Mouse (Mus musculus): ENCODE measurements at regions not wholly inside any gene's neighbourhood (a gene's known extent, or its start where the extent isn't known, plus 50 kb on each side); places are given as distances from the start of the nearest gene placed in this dataset.
A peak's percentile ranks its signal among the peaks of the same experiment; 100 is the strongest.

GRCm38 (mm10) chr13:43913476-43913875 lies 128.9 kb downstream of the Cd83 start:
- no peak for DNase-seq (ENCODE audit: low spot score in 2 of 2)

DNA sequence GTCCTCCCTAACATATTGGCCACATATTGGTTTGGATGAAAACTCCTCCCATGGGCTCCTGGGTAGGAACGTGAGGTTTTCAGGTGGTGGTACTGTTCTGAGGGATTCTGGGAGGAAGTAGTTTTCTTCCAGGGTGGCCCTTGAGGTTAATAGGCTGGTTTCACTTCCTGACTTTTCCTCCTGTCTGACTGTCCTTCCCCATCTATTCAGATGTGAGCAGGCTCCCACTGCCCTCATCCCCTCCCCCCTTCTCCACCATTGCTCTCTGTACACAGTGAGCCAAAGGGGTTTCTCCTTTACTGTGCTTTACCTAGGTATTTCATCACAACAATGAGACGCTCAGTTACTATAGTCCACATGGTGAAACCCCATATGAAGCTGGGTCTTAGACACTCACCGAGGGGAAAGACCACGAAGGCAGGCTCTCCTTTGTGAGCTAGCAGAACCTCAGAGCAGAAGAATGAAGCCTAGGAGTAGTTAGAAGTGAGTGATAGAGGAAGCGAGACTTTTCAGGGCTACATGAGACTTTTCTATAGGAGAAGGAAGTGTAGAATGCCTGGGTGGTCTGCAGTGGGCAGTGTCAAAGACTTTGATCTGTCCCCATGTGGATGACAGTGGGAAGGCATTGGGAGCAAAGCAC lies 135.3 kb downstream of the Cd83 start:
- DNase-seq (ENCODE audit: low spot score in 2 of 2) = no peak

DNA sequence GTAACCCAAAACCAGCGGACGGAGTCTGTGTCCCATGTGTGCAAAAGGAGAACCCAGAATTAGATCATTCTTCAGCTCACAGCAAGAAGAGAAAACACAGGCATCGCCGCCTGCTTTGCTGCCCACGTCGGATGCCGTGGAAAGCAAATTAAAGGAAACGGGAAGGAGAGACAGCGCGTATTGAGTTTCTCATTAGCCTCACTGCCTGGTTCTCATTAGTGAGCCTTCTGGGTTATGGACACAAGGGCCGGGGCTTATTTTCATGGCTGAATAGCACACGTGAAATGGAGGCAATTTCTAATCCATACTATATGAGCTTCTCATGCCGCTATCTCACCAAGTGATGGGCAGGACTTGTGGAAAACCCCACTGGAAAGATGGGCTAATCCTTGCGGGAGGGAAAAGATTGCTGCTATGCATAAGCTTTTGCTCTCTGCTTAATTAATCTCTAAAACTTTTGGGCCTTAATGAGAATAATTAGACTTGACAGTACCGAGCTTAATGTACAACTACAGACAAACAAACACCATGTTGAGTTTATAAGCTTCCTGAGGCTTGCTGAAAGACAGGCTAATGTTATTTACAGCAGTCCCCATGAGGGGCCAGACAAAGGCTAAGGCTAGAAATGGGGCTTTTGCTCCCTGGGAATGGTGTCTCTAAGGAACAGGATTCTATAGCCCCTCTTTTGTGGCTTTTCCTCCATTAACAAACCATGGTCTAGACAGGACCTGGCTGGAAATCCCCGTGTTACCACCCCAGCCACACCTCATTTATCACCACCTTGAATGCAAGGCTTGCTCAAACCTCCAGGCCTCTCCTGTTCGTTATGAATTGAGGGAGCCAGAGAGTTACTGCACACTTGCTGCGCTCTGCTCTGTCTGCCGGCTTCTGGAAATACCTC lies 145.8 kb downstream of the Cd83 start:
- no peak for DNase-seq (ENCODE audit: low spot score in 2 of 2)

DNA sequence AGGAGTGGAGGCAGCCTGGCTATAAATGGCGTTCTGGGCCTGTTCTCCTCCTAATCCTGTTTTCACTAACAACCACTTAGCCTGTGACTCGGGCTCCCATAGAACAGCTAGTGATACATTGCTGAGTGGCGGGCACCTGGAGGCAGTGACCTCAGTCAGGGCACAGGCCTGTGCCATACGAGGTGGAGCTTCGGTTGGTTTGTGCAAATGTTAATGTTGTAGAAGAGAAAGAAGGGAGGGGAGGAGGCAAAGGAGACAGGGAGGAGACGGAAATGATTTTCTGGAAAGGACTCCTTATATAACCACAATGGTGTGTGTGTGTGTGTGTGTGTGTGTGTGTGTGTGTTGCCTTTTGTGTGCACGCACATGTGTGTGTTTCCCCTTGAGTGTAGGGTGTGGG lies 148.4 kb downstream of the Cd83 start:
- DNase-seq (ENCODE audit: low spot score in 2 of 2) = no peak

DNA sequence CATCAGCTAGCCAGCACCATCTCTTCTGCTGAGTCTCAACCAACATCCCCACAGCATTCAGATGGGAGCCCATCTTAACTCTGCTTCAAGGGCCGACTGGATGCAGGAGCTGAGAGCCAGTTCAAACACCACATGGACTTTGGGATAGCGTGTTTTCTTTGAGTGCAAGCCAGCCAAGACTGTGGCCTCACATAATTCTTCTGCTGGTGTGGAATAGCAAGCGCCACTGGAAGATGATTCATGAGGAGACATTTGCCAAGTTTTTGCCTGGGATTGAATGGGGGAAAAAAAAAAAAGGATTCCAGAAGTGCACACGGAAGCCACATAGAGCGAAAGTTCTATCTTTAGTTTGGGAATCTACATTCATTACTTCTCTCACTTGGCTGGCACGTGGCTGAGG lies 150.7 kb downstream of the Cd83 start:
- no peak for DNase-seq (ENCODE audit: low spot score in 2 of 2)

- DNase-seq (ENCODE audit: low spot score in 2 of 2) = no peak
Observed at GRCm38 (mm10) chr13:43936504-43936903, 151.9 kb downstream of the Cd83 start.

DNA sequence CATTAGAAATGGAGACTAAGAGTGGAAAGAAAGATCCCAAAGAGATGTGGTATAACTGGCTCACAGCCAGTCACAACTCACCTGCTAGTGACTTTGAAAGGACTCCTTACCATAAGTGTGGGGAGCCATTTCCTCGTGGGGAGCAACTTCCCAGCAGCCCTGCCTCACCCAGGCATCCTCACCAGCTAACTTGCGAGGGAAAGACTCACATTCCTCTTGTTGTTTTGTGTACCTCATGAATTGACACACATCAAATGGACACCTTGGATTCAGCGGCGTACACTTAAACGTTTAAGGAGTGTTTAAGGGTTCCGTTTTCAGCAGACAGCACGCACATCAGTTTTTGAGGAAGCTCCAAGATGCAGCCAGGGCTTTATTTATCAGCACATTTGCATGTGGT lies 154.0 kb downstream of the Cd83 start:
- DNase-seq (ENCODE audit: low spot score in 2 of 2) = no peak

GRCm38 (mm10) chr13:43939375-43939774 lies 154.8 kb downstream of the Cd83 start:
- no peak for DNase-seq (ENCODE audit: low spot score in 2 of 2)

DNA sequence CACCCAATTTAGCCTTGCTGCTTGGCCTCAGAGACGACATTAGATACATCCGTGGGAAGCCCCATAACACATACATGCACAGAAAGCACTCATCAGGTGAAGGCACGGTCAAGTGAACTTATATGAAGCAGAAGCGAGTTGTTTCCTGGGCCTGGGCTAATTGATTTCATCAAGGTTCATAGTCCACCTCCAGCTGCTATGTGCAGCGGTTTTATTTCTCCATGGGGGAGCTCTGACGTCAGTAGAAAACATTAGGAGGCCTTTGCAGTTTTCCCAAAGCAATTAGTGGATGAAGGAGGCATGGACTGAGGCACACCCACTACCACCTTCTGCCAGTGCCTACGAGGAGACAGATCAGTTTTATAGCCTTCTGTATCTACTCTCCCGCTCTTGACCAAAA lies 157.2 kb downstream of the Cd83 start:
- no peak for DNase-seq (ENCODE audit: low spot score in 2 of 2)

DNA sequence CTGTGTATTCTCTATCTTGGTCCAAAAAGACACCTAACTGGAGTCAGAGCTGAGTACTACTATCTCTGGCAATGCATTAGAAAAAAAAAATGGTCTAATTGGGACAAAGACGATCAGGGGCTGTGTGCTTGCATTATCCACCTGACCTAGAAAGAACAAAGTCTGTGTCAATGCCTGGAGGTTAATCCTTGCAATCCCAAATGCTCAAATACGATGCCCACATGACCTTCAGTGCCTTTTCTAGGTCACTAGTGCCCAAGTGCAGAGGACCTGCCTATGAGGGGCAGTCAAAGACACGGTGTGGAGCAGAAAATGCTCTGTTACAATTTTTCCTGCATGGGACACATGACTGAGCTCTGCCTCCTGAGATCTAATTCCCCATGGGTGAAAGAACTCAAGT lies 164.0 kb downstream of the Cd83 start:
- no peak for DNase-seq (ENCODE audit: low spot score in 2 of 2)

DNA sequence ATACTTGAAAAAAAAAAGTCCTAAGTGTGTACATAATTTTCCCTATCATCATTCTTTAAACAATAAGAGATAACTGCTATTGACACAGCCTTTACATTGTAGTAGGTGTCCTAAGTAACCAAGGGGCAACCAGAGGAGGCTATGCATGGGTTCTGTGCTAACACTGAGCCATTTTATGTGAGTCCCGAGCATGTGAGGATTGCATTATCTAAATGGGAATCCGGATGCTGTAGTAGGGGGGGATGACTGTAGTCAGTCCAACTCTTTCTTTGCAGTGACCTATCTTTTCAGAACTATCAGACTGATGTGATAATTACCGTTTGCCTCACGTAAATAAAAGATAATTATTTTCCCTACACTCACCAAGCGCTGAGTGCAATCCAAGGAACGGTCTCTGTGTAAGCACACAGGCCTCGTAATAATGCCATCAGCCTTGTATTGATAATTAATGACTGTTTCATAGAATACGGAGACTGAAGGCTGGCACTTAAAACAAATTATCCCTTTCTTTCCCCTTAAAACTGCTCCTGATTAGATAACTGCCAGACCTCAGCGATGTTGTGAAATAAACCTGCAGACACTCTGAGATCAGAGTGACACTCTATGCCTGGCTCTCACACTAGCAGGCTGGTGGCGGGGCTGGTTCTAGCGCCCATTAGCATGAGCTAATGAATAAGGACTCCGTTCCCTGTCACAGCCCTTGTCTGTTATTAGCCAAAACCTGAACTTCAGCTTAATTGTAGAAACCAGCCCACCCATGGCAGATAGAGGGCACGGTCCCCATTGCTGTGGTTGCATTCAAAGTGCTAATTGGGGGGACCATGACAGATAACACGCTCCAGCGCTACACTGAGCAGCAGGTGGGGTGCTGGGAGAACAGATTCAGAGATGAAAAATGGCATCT lies 165.4 kb downstream of the Cd83 start:
- no peak for DNase-seq (ENCODE audit: low spot score in 2 of 2)

DNA sequence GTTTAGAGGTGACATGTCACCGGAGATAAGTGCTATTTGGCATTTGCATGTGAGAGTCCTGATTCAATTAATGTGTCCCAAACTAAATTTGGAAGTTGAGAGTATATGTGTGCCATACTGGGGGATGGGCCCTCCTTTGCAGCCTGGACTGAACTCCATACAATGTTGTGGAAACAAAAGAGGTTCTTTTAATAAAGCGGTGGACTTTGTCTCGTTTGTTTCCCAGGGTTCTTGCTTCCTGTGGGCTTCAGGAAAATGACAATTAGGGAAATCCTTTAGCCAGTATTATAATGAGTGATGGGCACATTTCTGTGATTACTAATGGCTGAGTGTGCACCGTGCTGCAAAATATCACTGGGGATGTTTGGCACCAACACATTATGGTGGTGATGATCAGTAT lies 167.9 kb downstream of the Cd83 start:
- DNase-seq (ENCODE audit: low spot score in 2 of 2) = no peak

DNA sequence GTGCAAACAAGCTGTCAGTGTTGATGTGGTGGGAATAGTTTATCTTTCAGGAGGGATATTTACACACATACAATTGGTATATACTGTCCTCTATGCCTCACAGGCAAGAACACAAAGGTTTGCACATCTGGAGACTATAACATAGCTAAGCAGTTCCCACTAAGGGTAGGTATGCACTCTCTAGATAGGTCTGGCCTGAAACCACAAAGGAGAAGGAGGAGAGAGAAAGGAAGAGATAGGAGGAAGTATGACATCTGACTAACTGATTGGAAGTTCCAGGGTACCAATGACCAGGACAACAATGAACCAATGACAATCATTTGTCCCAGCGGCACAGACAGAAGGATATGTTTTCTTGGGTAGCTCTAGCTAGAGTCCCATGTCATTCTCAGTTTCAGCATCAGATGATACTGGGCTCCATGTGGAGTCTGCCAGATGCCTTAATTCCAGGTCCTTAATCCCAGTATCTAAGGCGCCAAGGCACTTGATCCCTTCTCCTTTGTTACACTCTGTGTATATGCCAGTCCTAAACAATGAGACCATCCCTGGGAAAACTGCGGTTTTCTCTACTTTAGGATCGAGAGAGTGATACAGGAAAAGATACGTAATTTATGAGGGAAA lies 168.5 kb downstream of the Cd83 start:
- no peak for DNase-seq (ENCODE audit: low spot score in 2 of 2)

- no peak for DNase-seq (ENCODE audit: low spot score in 2 of 2)
Observed at GRCm38 (mm10) chr13:43954714-43955393, 170.3 kb downstream of the Cd83 start.

DNA sequence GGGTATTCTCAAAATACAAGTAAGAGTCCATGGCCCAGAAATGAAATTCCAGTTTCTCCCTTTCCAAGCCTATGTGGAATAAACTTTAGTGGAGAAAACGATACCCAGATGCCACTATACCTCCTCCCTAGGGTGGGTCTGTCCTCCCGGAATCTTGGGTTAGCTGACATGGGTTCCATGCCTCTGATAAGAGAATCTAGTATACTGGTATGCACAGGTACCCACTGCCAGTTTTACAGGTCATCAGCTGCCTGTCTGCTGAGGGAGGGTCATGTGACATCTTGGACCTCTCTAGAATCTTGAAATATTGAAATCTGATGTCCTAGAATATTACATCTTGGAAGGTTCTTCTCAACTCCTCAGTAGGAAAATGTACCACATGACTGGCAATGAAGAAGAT lies 172.5 kb downstream of the Cd83 start:
- no peak for DNase-seq (ENCODE audit: low spot score in 2 of 2)

GRCm38 (mm10) chr13:43959121-43959572 lies 174.6 kb downstream of the Cd83 start:
- DNase-seq (ENCODE audit: low spot score in 2 of 2) = peak; percentile 8 to 21

DNA sequence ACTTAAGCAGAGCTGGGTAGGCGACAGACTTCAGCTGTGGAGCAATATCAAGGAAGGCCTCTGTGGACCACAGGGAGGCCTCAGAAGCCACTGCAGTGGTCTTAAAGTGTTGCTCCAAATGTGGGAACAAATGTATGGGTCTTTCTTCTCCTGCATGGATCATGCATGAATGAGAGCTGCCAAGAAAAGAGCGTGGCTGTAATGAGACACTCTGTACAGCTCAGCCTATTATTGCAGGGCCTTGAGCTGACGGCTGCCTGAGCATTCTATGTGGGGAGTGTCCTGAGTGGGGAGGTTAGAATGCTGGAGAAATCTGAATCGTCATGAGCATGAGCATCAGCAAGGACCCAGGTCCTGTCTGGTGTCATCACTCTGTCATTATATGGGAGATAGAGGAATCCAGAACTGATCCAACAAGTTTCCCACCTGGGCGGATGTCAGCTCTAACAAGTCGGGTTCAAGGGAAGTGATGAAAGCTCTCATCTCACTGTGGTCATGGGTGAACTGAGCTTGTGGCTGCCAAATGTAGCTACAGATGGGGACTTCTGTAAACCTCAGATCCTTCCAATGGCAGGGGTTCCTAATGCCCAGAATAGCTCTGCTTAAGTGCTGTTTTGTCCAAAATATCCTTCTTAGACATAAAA lies 176.6 kb downstream of the Cd83 start:
- DNase-seq (ENCODE audit: low spot score in 2 of 2) = no peak

GRCm38 (mm10) chr13:43961987-43962386 lies 177.4 kb downstream of the Cd83 start:
- peak in 1 of 2 experiments; percentile 44 for DNase-seq (ENCODE audit: low spot score in 2 of 2)

DNA sequence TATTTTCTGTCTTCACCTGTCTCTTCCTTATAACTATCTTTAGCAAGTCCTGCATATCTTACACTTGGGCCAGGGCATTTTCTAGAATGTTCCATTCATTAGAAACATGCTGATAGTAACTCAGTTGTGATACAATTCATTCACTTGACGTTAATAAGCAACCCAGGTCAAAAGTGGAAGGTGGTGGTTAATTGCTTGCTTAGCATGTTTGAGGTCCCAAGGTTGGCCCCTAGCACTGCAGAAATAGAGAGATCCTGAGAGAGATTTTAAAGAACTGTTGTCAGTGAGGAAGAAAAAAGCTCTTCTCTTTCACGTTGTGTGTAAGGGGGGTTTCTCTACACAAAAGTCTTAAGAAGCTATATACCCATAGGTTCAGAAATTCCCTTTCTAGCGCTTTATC lies 178.7 kb downstream of the Cd83 start:
- DNase-seq (ENCODE audit: low spot score in 2 of 2) = no peak

GRCm38 (mm10) chr13:43965256-43965905 lies 180.8 kb downstream of the Cd83 start:
- no peak for DNase-seq (ENCODE audit: low spot score in 2 of 2)

Data from spleen, postnatal 10 days (tissue).